Mouse (Mus musculus) liver, embryonic 14.5 days (tissue): ENCODE data around the gene Hist2h2aa1. TPM values are rescaled to one million over a fixed set of nuclear protein-coding genes. Genes with fewer than 3 reads are reported as not detected.

Source experiments
- ATAC-seq: fragments of 200-750 bp; cut with Nextera tagmentation; 2 replicates; pipeline ENCODE4 v1.8.0; 2017; ENCODE audit warnings: moderate number of reproducible peaks, mild to moderate bottlenecking, moderate library complexity; ENCODE audit not compliant: insufficient read depth
- DNase-seq, 3 experiments: peaks; one replicate each; pipeline ENCODE4 v3.0.0-alpha.2; 2012 to 2013; ENCODE audit warnings: low read depth in 3 of 3, low spot score in 3 of 3
- H3K27ac ChIP-seq: fragments of 300-500 bp; sonication (generic); 2 replicates; pipeline ENCODE4 v1.5.1; 2014; ENCODE audit warnings: moderate library complexity, mild to moderate bottlenecking, control low read depth, inconsistent platforms
- H3K27me3 ChIP-seq: fragments of 300-500 bp; sonication (generic); 2 replicates; pipeline ENCODE4 v1.6.1; 2014; ENCODE audit warnings: mild to moderate bottlenecking, low read length, moderate library complexity; ENCODE audit not compliant: control insufficient read depth, insufficient read depth
- H3K36me3 ChIP-seq: fragments of 300-500 bp; sonication (generic); replicated peaks from 2 replicates; pipeline ENCODE4 v1.6.1; 2014; ENCODE audit warnings: low read depth; ENCODE audit not compliant: control insufficient read depth, insufficient read depth
- H3K4me1 ChIP-seq, 2 experiments: fragments of 200-500 bp in 1 of 2; fragments of 300-500 bp in 1 of 2; sonication (generic) in 1 of 2; replicated peaks; 2 replicates each; pipeline ENCODE4 v1.6.1; 2012 to 2014; ENCODE audit warnings: antibody characterized with exemption in 1 of 2, inconsistent platforms in 1 of 2, low read length in 1 of 2; ENCODE audit not compliant: control insufficient read depth in 2 of 2, insufficient read depth in 2 of 2
- H3K4me2 ChIP-seq: fragments of 300-500 bp; sonication (generic); 2 replicates; pipeline ENCODE4 v1.6.1; 2014; ENCODE audit warnings: low read depth, mild to moderate bottlenecking, control low read depth, moderate library complexity
- H3K4me3 ChIP-seq, 2 experiments: fragments of 200-500 bp in 1 of 2; fragments of 300-500 bp in 1 of 2; sonication (generic) in 1 of 2; 2 replicates each; pipeline ENCODE4 v1.5.1; 2012 to 2014; ENCODE audit warnings: low read depth in 2 of 2, low read length in 2 of 2, mild to moderate bottlenecking in 2 of 2, control low read depth in 1 of 2, inconsistent platforms in 1 of 2, moderate library complexity in 1 of 2; ENCODE audit not compliant: insufficient read depth in 1 of 2
- H3K9ac ChIP-seq: fragments of 300-500 bp; sonication (generic); replicated peaks from 2 replicates; pipeline ENCODE4 v1.6.1; 2014; ENCODE audit warnings: mild to moderate bottlenecking, control low read depth, moderate library complexity
- H3K9me3 ChIP-seq: fragments of 300-500 bp; sonication (generic); 2 replicates; pipeline ENCODE4 v1.6.1; 2016; ENCODE audit warnings: low read length, mixed read lengths; ENCODE audit not compliant: control insufficient read depth
- CTCF ChIP-seq: IDR thresholded peaks from 2 replicates; pipeline ENCODE4 v1.5.1; 2016; ENCODE audit warnings: antibody characterized with exemption, low read depth, control low read depth
- EP300 ChIP-seq: IDR thresholded peaks from 2 replicates; pipeline ENCODE4 v1.6.1; 2016; ENCODE audit warnings: antibody characterized with exemption, low read depth
- WGBS: fragments of 180-500 bp; shearing (Covaris S2); extraction: QIAGEN DNeasy Blood & Tissue Kit; methylation state at CpG from one replicate; pipeline ENCODE4 v1.1.7; 2014; ENCODE audit not compliant: insufficient replicate concordance; 5-methylcytosine and 5-hydroxymethylcytosine counted together
- polyA plus RNA-seq, 2 experiments: library from polyadenylated mRNA; depleted of rRNA in 1 of 2; stranded (reverse) in 1 of 2; unstranded in 1 of 2; fragments of >200 nt; fragmentation: Nextera tagmentation in 1 of 2; extraction: Ambion mirVana in 1 of 2; gene quantifications; 2 replicates each; pipeline versions ENCODE4 v1.2.1 to v1.2.3; 2012 to 2014

The Hist2h2aa1 gene
- polyA plus RNA-seq, 2 experiments: 32.0 to 45.7 TPM

DNA sequence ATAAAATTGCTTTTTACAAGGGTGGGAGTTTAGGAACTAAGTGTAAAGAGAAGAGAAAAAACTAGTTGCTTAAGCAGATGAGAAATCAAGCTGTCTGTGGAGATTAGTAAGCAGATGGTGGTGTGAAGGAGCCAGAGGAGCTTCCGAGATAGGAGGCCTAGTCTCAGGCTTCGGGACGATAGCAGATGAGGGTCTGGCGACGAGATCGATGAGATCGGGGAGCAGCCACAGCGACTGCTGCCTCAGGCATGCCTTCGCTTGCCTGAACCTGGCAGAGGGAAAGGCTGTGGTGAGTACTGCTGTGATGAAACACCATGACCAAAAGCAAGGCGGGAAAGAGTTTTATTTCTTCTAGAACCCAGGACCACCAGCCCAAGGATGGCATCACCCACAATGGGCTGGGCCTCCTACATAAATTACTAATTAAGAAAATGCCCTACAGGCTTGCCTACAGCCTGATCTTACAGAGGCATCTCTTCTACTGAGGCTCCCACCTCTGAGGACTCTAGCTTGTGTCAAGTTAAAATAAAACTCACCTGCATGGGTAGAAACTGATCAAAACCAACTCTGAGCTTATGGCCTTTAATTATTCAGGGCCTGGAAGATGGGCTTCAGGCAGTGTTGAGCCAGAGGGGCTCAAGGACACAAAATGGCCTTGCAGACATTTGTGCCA, 9.5 kb downstream of the Hist2h2aa1 start:
- Histone ChIP-seq H3K27ac (peak overlapping the region; percentile 77), H3K4me1 (peaks cover 33 to 42% of the 10 kb centered on the region in 2 experiments), H3K27me3 (no peaks in the 10 kb centered on the region), H3K9ac (peak overlapping the region; percentile 41), H3K4me3 (no peak overlapping the region), H3K36me3 (no peaks in the 10 kb centered on the region), H3K4me2 (peak overlapping the region; percentile 50), H3K9me3 (no peaks in the 10 kb centered on the region)
- 19% methylated on average over 10 of the region's 10 CpGs for WGBS
- peak; percentile 88 for ATAC-seq
- no peak for TF ChIP-seq CTCF
- peak; percentile 87 for TF ChIP-seq EP300
- DNase-seq: peak; percentile 75 to 77 (median 76)

DNA sequence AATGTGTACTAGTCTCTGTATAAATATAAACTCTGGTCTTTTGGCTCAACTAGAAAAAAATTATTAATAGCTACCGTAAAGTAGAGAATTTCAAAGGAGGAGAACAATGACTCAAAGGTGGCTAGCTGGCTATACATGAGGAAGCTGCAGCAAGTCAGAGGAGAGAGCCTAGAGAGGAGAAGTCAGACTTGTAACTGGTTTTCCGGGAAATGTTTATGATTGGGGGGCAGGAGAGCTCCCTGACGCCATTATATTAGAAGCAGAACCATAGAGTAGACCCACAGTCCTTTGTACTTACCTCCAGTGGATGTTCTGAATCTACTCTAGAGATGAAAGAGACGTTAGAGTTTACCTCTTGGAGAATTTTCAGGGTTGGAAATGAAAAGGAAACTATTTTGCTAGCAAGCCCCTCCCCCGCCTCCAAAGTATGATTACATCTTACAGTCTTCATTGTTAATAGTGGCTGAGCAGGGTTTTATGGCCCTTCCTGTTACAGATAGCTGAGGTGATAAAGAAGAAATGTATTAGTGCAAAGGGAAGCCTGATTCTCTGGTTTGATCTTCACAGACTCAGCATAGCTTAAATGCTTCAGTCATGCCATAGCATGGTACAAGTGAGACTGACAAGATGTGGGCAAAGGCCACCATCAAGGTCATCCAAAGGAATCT, 10.8 kb downstream of the Hist2h2aa1 start:
- no peak overlapping the region for H3K9ac ChIP-seq
- H3K27me3 ChIP-seq: no peaks in the 10 kb centered on the region
- DNase-seq: no peak

DNA sequence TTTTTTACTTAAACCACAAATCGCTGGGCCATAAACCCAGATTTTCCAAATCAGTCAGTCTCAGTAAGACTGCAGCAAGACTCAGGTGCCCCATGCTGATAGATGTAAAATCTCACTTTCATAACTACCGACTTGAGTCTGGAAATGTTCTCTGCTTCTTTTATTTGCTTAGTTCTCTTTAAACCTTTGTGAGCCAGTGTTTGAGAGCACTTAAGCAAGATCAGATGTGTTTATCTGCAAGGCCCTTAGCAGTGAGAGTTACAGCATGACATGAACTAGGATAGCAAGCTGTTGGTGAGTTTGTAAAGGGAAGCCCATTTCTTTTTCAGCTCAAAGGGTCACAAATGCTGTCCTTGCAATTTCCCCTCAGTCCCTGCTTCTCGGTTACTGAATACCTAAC, 11.9 kb downstream of the Hist2h2aa1 start:
- DNase-seq (no peak), ATAC-seq (no peak)
- Histone ChIP-seq H3K9ac (no peak overlapping the region), H3K4me2 (no peak overlapping the region), H3K27ac (no peak overlapping the region), H3K36me3 (no peaks in the 10 kb centered on the region), H3K9me3 (no peaks in the 10 kb centered on the region), H3K4me1 (peaks cover 34 to 37% of the 10 kb centered on the region in 2 experiments), H3K27me3 (no peaks in the 10 kb centered on the region), H3K4me3 (no peak overlapping the region)
- TF ChIP-seq CTCF (no peak), EP300 (no peak)
- 66% methylated on average over 3 of the region's 3 CpGs for WGBS

More for the DNA sequence above, 10.8 kb downstream of the Hist2h2aa1 start:
- no peak for ATAC-seq
- 53% methylated on average over 5 of the region's 5 CpGs for WGBS
- Histone ChIP-seq H3K4me3 (no peak overlapping the region), H3K36me3 (no peaks in the 10 kb centered on the region), H3K4me2 (no peak overlapping the region), H3K9me3 (no peaks in the 10 kb centered on the region), H3K27ac (peak overlapping the region; percentile 11), H3K4me1 (peaks cover 28 to 34% of the 10 kb centered on the region in 2 experiments)
- TF ChIP-seq CTCF (no peak), EP300 (no peak)

DNA sequence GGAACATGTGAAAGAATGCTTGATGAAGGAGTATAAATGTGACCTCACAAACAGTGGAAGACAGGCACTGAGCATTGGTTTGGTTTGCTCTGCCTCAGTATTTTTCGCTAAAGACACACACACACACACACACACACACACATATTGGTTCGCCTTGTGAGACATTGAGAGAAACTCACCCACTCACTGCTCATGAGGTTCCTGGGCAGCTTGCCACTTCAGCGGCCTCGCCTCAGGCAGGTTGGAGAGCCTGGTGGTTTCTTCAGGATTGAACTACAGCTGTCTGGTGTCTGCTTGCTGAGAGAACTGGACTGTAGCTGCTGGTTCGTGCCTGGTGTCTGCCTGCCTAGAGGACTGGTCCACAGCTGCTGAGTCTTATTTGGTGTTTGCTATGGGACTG, 14.9 kb downstream of the Hist2h2aa1 start:
- H3K4me3 ChIP-seq: no peak overlapping the region
- WGBS: 81% methylated on average over 5 of the region's 5 CpGs
- no peaks in the 10 kb centered on the region for H3K36me3 ChIP-seq
- no peak overlapping the region for H3K9ac ChIP-seq
- no peaks in the 10 kb centered on the region for H3K9me3 ChIP-seq
- H3K4me1 ChIP-seq: peaks cover 30 to 34% of the 10 kb centered on the region in 2 experiments
- TF ChIP-seq CTCF: no peak
- no peak for TF ChIP-seq EP300
- H3K27ac ChIP-seq: no peak overlapping the region
- no peak for DNase-seq
- no peak overlapping the region for H3K4me2 ChIP-seq
- no peak for ATAC-seq
- H3K27me3 ChIP-seq: no peaks in the 10 kb centered on the region

DNA sequence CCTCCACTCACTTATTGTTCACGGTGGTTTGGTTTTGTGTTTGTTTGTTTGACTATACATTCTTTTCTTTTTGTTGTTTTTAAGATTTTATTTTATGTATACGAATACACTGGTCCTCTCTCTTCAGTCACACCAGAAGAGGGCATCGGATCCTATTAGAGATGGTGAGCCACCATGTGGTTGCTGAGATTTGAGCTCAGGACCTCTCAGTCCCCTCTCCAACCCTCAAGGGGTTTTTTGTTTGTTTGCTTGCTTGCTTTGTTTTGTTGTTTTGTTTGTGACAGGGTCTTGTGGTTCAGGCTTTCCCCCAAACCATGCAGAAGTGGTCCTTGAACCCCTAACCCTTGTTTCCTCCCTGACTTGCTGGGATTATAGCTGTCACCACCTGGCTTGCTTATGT, 16.3 kb downstream of the Hist2h2aa1 start:
- TF ChIP-seq CTCF (no peak), EP300 (no peak)
- no peaks in the 10 kb centered on the region for H3K9me3 ChIP-seq
- H3K4me3 ChIP-seq: peak overlapping the region; percentile 54 to 63
- H3K36me3 ChIP-seq: no peaks in the 10 kb centered on the region
- no peaks in the 10 kb centered on the region for H3K27me3 ChIP-seq
- H3K9ac ChIP-seq: peak overlapping the region; percentile 100
- H3K4me1 ChIP-seq: peaks cover 29 to 31% of the 10 kb centered on the region in 2 experiments
- ATAC-seq (no peak), DNase-seq (no peak)
- H3K4me2 ChIP-seq: peak overlapping the region; percentile 86
- peak overlapping the region; percentile 100 for H3K27ac ChIP-seq
- WGBS: 52% methylated on average over 3 of the region's 3 CpGs
